In the genomic region with DNA sequence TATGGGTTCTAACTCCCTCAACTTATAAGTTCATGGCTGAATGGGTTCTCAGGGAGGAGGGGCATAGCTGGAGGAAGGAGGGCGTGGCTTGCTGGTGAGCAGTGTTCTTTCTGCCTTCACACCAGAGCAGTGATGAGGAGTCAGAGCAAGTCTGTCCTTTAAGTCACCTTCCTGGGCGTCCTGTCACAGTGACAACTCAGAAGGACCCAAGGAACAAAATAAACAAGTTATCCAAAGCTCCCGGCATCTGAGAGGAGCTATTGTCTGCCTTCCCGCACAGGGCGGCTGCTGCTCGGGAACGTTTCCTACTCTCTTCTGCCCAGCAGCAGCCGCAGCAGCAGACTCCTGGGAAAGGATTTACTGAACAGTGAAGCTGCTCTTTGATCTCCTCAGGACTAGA, we compare ENCODE assay signal across 9 mouse cellular contexts. TPM values are rescaled to one million over a fixed set of nuclear protein-coding genes. Genes with fewer than 3 reads are reported as not detected.
DNase-seq lines count a peak whose midpoint lies in the region; ATAC-seq and TF ChIP-seq lines count a peak whose summit lies in the region.
"Had no signal": no experiment of that assay in that cellular context is flagged by ENCODE, and none has a peak within 500 bp of the region (broad histone marks: within the 10 kb centered on the region; RNA-seq: fewer than 3 reads in every experiment).

No protein-coding gene starts in this region.

- H3K9ac ChIP-seq in limb, embryonic 14.5 days (ENCODE audit: low read depth, low read length, severe bottlenecking), result no peak overlapping the region
- no peak overlapping the region for H3K9ac ChIP-seq in stomach, embryonic 14.5 days (replicated peaks; ENCODE audit: low read depth, low read length)

- TF ChIP-seq POLR2A in limb, embryonic 14.5 days (IDR thresholded peaks at IDR 0.05; ENCODE audit: borderline replicate concordance, extremely low read depth, insufficient read depth, insufficient read length), result no peak

- H3K9me3 ChIP-seq in forebrain, embryonic 10.5 days, result no peaks in the 10 kb centered on the region
- no peaks in the 10 kb centered on the region for H3K9me3 ChIP-seq in limb, embryonic 14.5 days (ENCODE audit: control insufficient read depth, low read length)
- no peaks in the 10 kb centered on the region for H3K9me3 ChIP-seq in stomach, embryonic 14.5 days (ENCODE audit: control insufficient read depth, low read depth, low read length)

- H3K4me2 ChIP-seq in limb, embryonic 14.5 days (replicated peaks; ENCODE audit: low read depth, low read length, severe bottlenecking), result peak overlapping the region; percentile 25; the same call in 1 of the 2 replicates
- peak overlapping the region; percentile 46 for H3K4me2 ChIP-seq in stomach, embryonic 14.5 days (replicated peaks; ENCODE audit: low read depth, low read length)

- H3K4me3 ChIP-seq in layer of hippocampus, adult 2 months, result no peak overlapping the region; the same call in 1 of the 2 replicates
- peak overlapping the region; percentile 42 for H3K4me3 ChIP-seq in forebrain, embryonic 10.5 days
- H3K4me3 ChIP-seq in limb, embryonic 14.5 days (replicated peaks; ENCODE audit: low read length), result no peak overlapping the region
- H3K4me3 ChIP-seq in stomach, embryonic 14.5 days (ENCODE audit: low read depth, low read length), result no peak overlapping the region

- peaks cover 52% of the 10 kb centered on the region for H3K4me1 ChIP-seq in forebrain, embryonic 10.5 days
- H3K4me1 ChIP-seq in limb, embryonic 14.5 days (ENCODE audit: control insufficient read depth, insufficient read depth, low read length), result peaks cover 12% of the 10 kb centered on the region; the same call in 1 of the 2 replicates
- peaks cover 22% of the 10 kb centered on the region for H3K4me1 ChIP-seq in stomach, embryonic 14.5 days (ENCODE audit: control insufficient read depth, insufficient read depth, low read length)

- no peak for TF ChIP-seq CTCF in layer of hippocampus, adult 2 months (conservative IDR thresholded peaks at IDR 0.05)

- 23% methylated on average over 8 of the region's 8 CpGs for WGBS in forebrain, embryonic 10.5 days
- 33% methylated on average over 8 of the region's 8 CpGs for WGBS in limb, embryonic 14.5 days
- WGBS in stomach, embryonic 14.5 days, result 19% methylated on average over 8 of the region's 8 CpGs

- no peak for ATAC-seq in limb, embryonic 14.5 days (ENCODE audit: low FRiP score, low read depth)
- ATAC-seq in stomach, embryonic 14.5 days (ENCODE audit: insufficient number of reproducible peaks, insufficient read depth, low FRiP score, low read depth), result peak; percentile 53
- ATAC-seq in monocyte, adult 5-6 weeks (replicated peaks; ENCODE audit: insufficient number of reproducible peaks, low FRiP score, low TSS enrichment, poor library complexity, severe bottlenecking), result no peak
- ATAC-seq: Patski had no signal

- DNase-seq in layer of hippocampus, adult 2 months (ENCODE audit: low spot score in 2 of 2), result no peak
- DNase-seq in layer of hippocampus, postnatal 25 days (ENCODE audit: extremely low spot score in 1 of 2, low spot score in 1 of 2), result no peak
- DNase-seq in forebrain, embryonic 10.5 days (ENCODE audit: extremely low spot score, low spot score), result no peak
- no peak for DNase-seq in limb, embryonic 14.5 days (ENCODE audit: low spot score)
- DNase-seq in adrenal gland, adult (ENCODE audit: inconsistent age in 2 of 2, low spot score in 1 of 2), result no peak
- no peak for DNase-seq in yolk sac, embryonic 10.5 days (ENCODE audit: low spot score)

- peak overlapping the region; percentile 76; the same call in 1 of the 2 replicates for H3K27ac ChIP-seq in layer of hippocampus, adult 2 months
- H3K27ac ChIP-seq in forebrain, embryonic 10.5 days, result peak overlapping the region; percentile 57; the same call in 1 of the 2 replicates
- H3K27ac ChIP-seq in limb, embryonic 14.5 days (replicated peaks; ENCODE audit: low read depth, low read length), result no peak overlapping the region
- H3K27ac ChIP-seq in stomach, embryonic 14.5 days (ENCODE audit: low read length), result peak overlapping the region; percentile 66; the same call in 1 of the 2 replicates

- peaks cover 37% of the 10 kb centered on the region for H3K27me3 ChIP-seq in forebrain, embryonic 10.5 days (ENCODE audit: poor library complexity, severe bottlenecking)
- no peaks in the 10 kb centered on the region for H3K27me3 ChIP-seq in limb, embryonic 14.5 days (ENCODE audit: control insufficient read depth, insufficient read depth, low read length)
- H3K27me3 ChIP-seq in stomach, embryonic 14.5 days (ENCODE audit: control insufficient read depth, insufficient read depth, low read length), result no peaks in the 10 kb centered on the region
- H3K27me3 ChIP-seq: Patski had no signal

- H3K36me3 ChIP-seq in forebrain, embryonic 10.5 days (replicated peaks), result no peaks in the 10 kb centered on the region
- H3K36me3 ChIP-seq in limb, embryonic 14.5 days (ENCODE audit: control insufficient read depth, insufficient read depth, low read length), result peaks cover 36% of the 10 kb centered on the region
- H3K36me3 ChIP-seq in stomach, embryonic 14.5 days (ENCODE audit: control insufficient read depth, insufficient read depth, low read length), result no peaks in the 10 kb centered on the region

RNA-seq across cellular contexts. Expression of a gene that starts 34.6 kb away (rescaled TPM):
- total RNA-seq in layer of hippocampus, adult 2 months (2021), result 10 to 100 TPM; 32.2 to 35.8 TPM
- total RNA-seq in layer of hippocampus, postnatal 25 days (2021), result 10 to 100 TPM; 32.0 to 33.8 TPM
- 5.2 and 6.2 TPM in 2 replicates for polyA plus RNA-seq in forebrain, embryonic 10.5 days (2016; fragmentation: Nextera tagmentation; extraction: Ambion mirVana)
- polyA plus RNA-seq in limb, embryonic 14.5 days (2012; rRNA removed), result 22.9 and 24.3 TPM in 2 replicates
- polyA plus RNA-seq in limb, embryonic 14.5 days (2014; fragmentation: Nextera tagmentation; extraction: Ambion mirVana), result 27.0 and 29.6 TPM in 2 replicates
- 12.8 and 12.9 TPM in 2 replicates for polyA plus RNA-seq in stomach, embryonic 14.5 days (2014; fragmentation: Nextera tagmentation; extraction: Ambion mirVana)
- 1.4 to 3.1 TPM (median 2.7 TPM) in 3 replicates for total RNA-seq in monocyte, adult 5-6 weeks (2017)

RNA-seq across cellular contexts. Expression of a gene that starts 45.0 kb away (rescaled TPM):
- total RNA-seq in layer of hippocampus, adult 2 months (2021), result 1 to 10 TPM; 8.8 to 9.5 TPM
- 1 to 10 TPM; 8.2 to 9.8 TPM for total RNA-seq in layer of hippocampus, postnatal 25 days (2021)
- polyA plus RNA-seq in forebrain, embryonic 10.5 days (2016; fragmentation: Nextera tagmentation; extraction: Ambion mirVana), result 3.4 and 3.6 TPM in 2 replicates
- polyA plus RNA-seq in limb, embryonic 14.5 days (2012; rRNA removed), result 2.4 TPM in 2 replicates
- 2.3 and 2.9 TPM in 2 replicates for polyA plus RNA-seq in limb, embryonic 14.5 days (2014; fragmentation: Nextera tagmentation; extraction: Ambion mirVana)
- polyA plus RNA-seq in stomach, embryonic 14.5 days (2014; fragmentation: Nextera tagmentation; extraction: Ambion mirVana), result 2.7 and 3.0 TPM in 2 replicates
- 3.7 to 7.5 TPM (median 5.2 TPM) in 3 replicates for total RNA-seq in monocyte, adult 5-6 weeks (2017)
